Mouse (Mus musculus): ENCODE data around the gene Evx2. TPM values are rescaled to one million over a fixed set of nuclear protein-coding genes. Genes with fewer than 3 reads are reported as not detected.
A peak's percentile ranks its signal among the peaks of the same experiment; 100 is the strongest.

Gene Evx2
- polyA plus RNA-seq, 1 experiment from 2014 or later = not detected

DNA sequence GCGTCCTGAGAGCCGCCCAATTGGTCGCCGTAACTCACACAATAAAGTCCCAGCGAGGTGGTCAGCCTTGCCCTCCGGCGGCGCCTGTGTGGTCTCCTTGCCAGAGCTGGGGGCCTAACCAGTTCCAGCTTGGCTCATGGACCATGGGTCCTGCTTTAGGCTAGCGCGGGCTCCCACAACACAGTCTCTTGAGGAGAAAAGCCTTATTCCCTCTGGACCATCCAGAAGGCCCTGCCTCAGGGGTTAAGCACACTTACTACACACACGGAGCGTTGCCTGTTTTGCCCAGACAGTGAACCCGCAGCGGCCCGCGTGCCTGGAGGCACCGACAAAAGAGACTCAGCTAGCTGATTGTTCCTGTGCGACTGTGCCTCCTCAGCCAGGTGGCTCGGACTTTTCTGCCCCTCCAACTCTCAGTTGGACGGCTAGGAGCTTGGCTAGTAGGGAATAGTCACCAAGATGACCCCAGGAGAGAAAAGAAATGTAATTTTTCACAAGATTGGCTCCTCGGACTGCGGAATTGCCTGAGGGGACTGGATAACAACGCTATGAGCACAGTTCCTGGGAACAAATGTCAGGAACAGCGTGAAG, 14.6 kb upstream of the Evx2 start:
- H3K27ac ChIP-seq (ENCODE audit: low read depth) = no peak overlapping the region
- no peaks in the 10 kb centered on the region for H3K36me3 ChIP-seq (replicated peaks; ENCODE audit: insufficient read depth, low read length)
- no peak for ATAC-seq
- H3K9ac ChIP-seq (replicated peaks) = no peak overlapping the region
- WGBS (ENCODE audit: insufficient replicate concordance) = 3% methylated on average over 24 of the region's 24 CpGs
- DNase-seq = no peak
- H3K4me1 ChIP-seq (ENCODE audit: insufficient read depth) = no peaks in the 10 kb centered on the region
- TF ChIP-seq EP300 (IDR thresholded peaks at IDR 0.05; ENCODE audit: low read depth) (no peak), CTCF (IDR thresholded peaks at IDR 0.05; ENCODE audit: low read depth) (no peak)
- no peak overlapping the region for H3K4me2 ChIP-seq (ENCODE audit: low read depth, low read length)
- peaks cover 100% of the 10 kb centered on the region for H3K27me3 ChIP-seq (ENCODE audit: insufficient read depth, low read length)
- no peak overlapping the region for H3K4me3 ChIP-seq (ENCODE audit: low read depth, low read length)
- no peaks in the 10 kb centered on the region for H3K9me3 ChIP-seq (ENCODE audit: low read length)

DNA sequence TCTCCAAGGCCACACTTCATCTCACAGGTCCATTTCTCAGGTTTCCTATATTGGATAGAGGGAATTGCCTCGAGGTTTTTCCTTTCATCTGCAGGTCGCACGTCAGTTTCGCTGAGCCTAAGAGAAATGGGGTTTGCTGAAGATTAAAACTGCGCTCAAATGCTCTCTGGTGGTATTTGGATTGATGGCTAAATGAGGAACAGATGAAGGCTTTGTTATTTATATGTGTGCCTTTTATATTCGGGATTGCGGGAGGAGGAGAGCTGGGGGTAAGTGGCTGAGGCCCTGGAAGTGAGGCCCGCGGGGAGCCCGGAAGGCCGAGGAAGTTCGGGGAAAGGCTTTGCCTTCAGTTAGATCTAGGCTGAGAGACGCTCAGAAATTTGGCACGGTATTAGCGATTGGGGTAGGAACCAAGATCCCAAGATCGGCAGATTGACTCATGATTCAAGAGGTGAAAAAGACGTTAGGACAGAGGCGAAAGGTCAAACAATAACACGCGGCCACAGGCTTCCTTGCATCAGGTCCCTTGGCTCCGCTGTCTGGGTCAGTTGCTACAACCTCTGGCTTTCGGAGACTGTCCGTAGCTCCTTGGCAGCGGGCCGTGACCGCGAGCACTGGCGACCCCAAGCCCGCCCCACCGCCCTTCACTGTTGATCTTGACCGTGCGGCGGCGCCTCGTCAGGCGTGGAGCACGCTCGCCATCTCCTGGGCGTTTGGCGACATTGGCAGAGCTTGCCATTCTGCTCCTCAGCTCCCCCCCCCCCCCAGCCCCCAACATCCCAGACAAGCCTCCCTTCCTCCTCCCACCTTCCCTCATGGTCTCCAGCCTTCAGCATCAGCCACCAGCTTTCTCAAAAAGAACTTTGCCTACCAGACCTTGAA, 13.4 kb upstream of the Evx2 start:
- WGBS (ENCODE audit: insufficient replicate concordance) = 3% methylated on average over 38 of the region's 40 CpGs
- peak overlapping the region; percentile 42 for H3K4me3 ChIP-seq (ENCODE audit: low read depth, low read length)
- peaks cover 7% of the 10 kb centered on the region for H3K4me1 ChIP-seq (ENCODE audit: insufficient read depth)
- H3K9me3 ChIP-seq (ENCODE audit: low read length) = no peaks in the 10 kb centered on the region
- peak overlapping the region; percentile 61 for H3K4me2 ChIP-seq (ENCODE audit: low read depth, low read length)
- H3K27ac ChIP-seq (ENCODE audit: low read depth) = no peak overlapping the region
- H3K36me3 ChIP-seq (replicated peaks; ENCODE audit: insufficient read depth, low read length) = no peaks in the 10 kb centered on the region
- H3K9ac ChIP-seq (replicated peaks) = no peak overlapping the region
- ATAC-seq = peak; percentile 58; the same call in 1 of the 2 replicates
- DNase-seq = peak; percentile 72
- H3K27me3 ChIP-seq (ENCODE audit: insufficient read depth, low read length) = peaks cover 100% of the 10 kb centered on the region
- TF ChIP-seq CTCF (IDR thresholded peaks at IDR 0.05; ENCODE audit: low read depth) (peak; percentile 75), EP300 (IDR thresholded peaks at IDR 0.05; ENCODE audit: low read depth) (no peak)

DNA sequence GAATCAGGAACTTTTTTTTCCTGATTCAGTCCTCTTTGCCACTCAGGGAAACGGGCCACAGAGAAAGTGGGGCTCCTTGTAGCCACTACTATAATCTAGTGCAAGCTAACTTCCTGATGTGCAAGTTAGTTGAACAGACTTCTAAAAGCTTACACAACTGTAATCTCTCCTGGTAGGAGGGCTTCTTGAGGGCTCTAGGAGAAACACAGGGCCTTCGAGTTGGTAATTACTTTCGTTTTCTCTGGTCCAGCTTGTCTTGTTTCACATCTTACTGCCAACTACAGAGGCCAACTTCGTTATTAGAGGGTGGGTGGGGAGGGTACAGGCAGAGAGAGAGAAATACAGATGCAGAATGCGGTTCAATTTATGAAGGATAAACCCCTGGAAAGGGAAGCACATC, 12.5 kb upstream of the Evx2 start:
- no peak for TF ChIP-seq CTCF (IDR thresholded peaks at IDR 0.05; ENCODE audit: low read depth)
- no peaks in the 10 kb centered on the region for H3K9me3 ChIP-seq (ENCODE audit: low read length)
- no peak overlapping the region for H3K9ac ChIP-seq (replicated peaks)
- ATAC-seq (no peak), DNase-seq (no peak)
- H3K27ac ChIP-seq (ENCODE audit: low read depth) = no peak overlapping the region
- peak overlapping the region; percentile 42; the same call in 1 of the 2 replicates for H3K4me3 ChIP-seq (ENCODE audit: low read depth, low read length)
- peaks cover 7% of the 10 kb centered on the region for H3K4me1 ChIP-seq (ENCODE audit: insufficient read depth)
- peaks cover 100% of the 10 kb centered on the region for H3K27me3 ChIP-seq (ENCODE audit: insufficient read depth, low read length)
- no peaks in the 10 kb centered on the region for H3K36me3 ChIP-seq (replicated peaks; ENCODE audit: insufficient read depth, low read length)
- peak overlapping the region; percentile 48; the same call in 1 of the 2 replicates for H3K4me2 ChIP-seq (ENCODE audit: low read depth, low read length)
- WGBS (ENCODE audit: insufficient replicate concordance) = 5% methylated on average over 5 of the region's 5 CpGs

DNA sequence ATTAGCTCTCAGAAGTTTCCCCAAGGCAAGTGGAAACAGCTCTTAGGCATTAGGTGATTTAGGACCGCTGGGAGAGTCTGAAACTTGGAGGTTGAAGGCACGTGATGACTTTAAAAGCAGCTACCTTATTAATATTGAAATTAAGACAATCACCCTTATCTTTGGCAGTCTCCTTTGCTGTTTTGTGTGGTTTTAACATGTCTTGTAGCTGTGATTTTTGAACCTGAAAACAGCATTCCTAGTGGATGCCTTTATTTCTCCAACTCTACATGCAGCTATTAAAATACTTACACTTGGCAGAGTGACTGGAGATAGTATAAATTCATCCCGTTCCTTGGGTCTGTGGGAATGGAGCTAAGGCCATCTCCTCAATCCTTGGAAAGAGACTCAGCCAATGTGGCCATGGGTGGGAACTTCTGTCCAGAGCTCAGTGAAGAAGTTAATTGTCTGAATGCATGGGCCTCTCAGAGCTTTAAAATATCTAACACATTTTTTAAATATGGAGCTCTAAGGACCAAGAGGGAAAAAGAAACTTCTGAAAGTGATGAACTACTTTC, 11.4 kb upstream of the Evx2 start:
- no peak for ATAC-seq
- H3K27ac ChIP-seq (ENCODE audit: low read depth) = no peak overlapping the region
- H3K27me3 ChIP-seq (ENCODE audit: insufficient read depth, low read length) = peaks cover 98% of the 10 kb centered on the region
- H3K9me3 ChIP-seq (ENCODE audit: low read length) = no peaks in the 10 kb centered on the region
- no peaks in the 10 kb centered on the region for H3K36me3 ChIP-seq (replicated peaks; ENCODE audit: insufficient read depth, low read length)
- H3K4me2 ChIP-seq (ENCODE audit: low read depth, low read length) = no peak overlapping the region
- TF ChIP-seq CTCF (IDR thresholded peaks at IDR 0.05; ENCODE audit: low read depth) (no peak), EP300 (IDR thresholded peaks at IDR 0.05; ENCODE audit: low read depth) (no peak)
- DNase-seq = no peak
- no peak overlapping the region for H3K4me3 ChIP-seq (ENCODE audit: low read depth, low read length)
- WGBS (ENCODE audit: insufficient replicate concordance) = 6% methylated on average over 3 of the region's 3 CpGs
- no peak overlapping the region for H3K9ac ChIP-seq (replicated peaks)
- H3K4me1 ChIP-seq (ENCODE audit: insufficient read depth) = peaks cover 7% of the 10 kb centered on the region

DNA sequence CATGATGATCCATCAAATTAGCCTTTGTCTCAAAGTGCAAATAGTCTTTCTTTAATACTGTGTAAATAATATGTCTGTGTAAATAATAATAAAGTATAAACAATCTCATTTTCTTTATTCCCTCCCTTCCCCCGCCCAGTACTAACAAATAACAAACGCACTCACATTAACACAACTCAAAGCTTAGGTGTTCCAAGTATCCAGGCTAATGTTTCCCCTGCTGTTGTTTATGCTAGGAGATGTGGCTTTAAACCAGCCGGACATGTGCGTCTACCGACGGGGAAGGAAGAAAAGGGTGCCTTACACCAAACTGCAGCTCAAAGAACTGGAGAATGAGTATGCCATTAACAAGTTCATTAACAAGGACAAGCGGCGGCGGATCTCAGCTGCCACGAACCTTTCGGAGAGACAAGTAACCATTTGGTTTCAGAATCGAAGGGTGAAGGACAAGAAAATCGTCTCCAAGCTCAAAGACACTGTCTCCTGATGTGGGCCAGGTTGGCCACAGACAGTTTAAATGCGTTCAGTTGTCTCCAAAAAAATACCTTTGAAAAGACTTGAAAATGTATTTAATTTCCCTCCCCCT, 10.4 kb upstream of the Evx2 start:
- 2% methylated on average over 14 of the region's 14 CpGs for WGBS (ENCODE audit: insufficient replicate concordance)
- no peak for DNase-seq
- TF ChIP-seq CTCF (IDR thresholded peaks at IDR 0.05; ENCODE audit: low read depth) = no peak
- no peak for TF ChIP-seq EP300 (IDR thresholded peaks at IDR 0.05; ENCODE audit: low read depth)

DNA sequence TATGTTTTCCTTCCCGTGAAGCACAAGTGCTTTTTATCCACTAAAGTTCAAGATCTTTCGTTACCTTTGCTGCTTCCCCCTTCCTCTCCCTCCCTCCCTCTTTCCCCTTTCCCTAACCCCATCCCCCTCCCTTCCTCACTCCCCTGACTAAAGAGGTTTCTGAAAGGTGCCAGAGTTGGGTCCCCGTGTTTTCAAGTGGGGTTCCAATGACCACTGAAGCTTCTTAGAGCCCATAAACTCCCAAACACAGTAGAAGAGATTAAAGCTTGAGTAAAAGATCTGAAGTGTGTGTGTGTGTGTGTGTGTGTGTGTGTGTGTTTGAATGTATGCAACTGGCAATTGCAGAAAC, 9.8 kb upstream of the Evx2 start:
- no peak for TF ChIP-seq EP300 (IDR thresholded peaks at IDR 0.05; ENCODE audit: low read depth)
- no peak for TF ChIP-seq CTCF (IDR thresholded peaks at IDR 0.05; ENCODE audit: low read depth)
- no peak for ATAC-seq
- Histone ChIP-seq H3K27me3 (ENCODE audit: insufficient read depth, low read length) (peaks cover 97% of the 10 kb centered on the region), H3K9me3 (ENCODE audit: low read length) (no peaks in the 10 kb centered on the region), H3K9ac (replicated peaks) (no peak overlapping the region), H3K36me3 (replicated peaks; ENCODE audit: insufficient read depth, low read length) (no peaks in the 10 kb centered on the region), H3K4me3 (ENCODE audit: low read depth, low read length) (no peak overlapping the region), H3K27ac (ENCODE audit: low read depth) (no peak overlapping the region), H3K4me1 (ENCODE audit: insufficient read depth) (peaks cover 7% of the 10 kb centered on the region), H3K4me2 (ENCODE audit: low read depth, low read length) (no peak overlapping the region)
- 3% methylated on average over 3 of the region's 3 CpGs for WGBS (ENCODE audit: insufficient replicate concordance)
- DNase-seq = no peak

More for the DNA sequence above, 10.4 kb upstream of the Evx2 start:
- ATAC-seq = no peak
- no peak overlapping the region for H3K4me2 ChIP-seq (ENCODE audit: low read depth, low read length)
- H3K9me3 ChIP-seq (ENCODE audit: low read length) = no peaks in the 10 kb centered on the region
- peaks cover 7% of the 10 kb centered on the region for H3K4me1 ChIP-seq (ENCODE audit: insufficient read depth)
- no peak overlapping the region for H3K4me3 ChIP-seq (ENCODE audit: low read depth, low read length)
- H3K27me3 ChIP-seq (ENCODE audit: insufficient read depth, low read length) = peaks cover 97% of the 10 kb centered on the region
- H3K27ac ChIP-seq (ENCODE audit: low read depth) = no peak overlapping the region
- H3K9ac ChIP-seq (replicated peaks) = no peak overlapping the region
- no peaks in the 10 kb centered on the region for H3K36me3 ChIP-seq (replicated peaks; ENCODE audit: insufficient read depth, low read length)

Measured in liver, postnatal 0 days (tissue).